Comparison of ENCODE assay signal across 9 mouse cellular contexts in genomic region chr9:40381416-40382411, GRCm38 (mm10).
DNase-seq lines count a peak whose midpoint lies in the region; ATAC-seq and TF ChIP-seq lines count a peak whose summit lies in the region.
"Had no signal": no experiment of that assay in that cellular context is flagged by ENCODE, and none has a peak within 500 bp of the region (broad histone marks: within the 10 kb centered on the region; RNA-seq: fewer than 3 reads in every experiment).

No protein-coding gene starts in this region.

- no peaks in the 10 kb centered on the region for H3K27me3 ChIP-seq in embryonic facial prominence, embryonic 11.5 days (ENCODE audit: control insufficient read depth, insufficient read depth, low read length)
- H3K27me3 ChIP-seq in hindbrain, embryonic 15.5 days, result no peaks in the 10 kb centered on the region

- H3K4me3 ChIP-seq in embryonic facial prominence, embryonic 11.5 days (ENCODE audit: low read depth, low read length), result no peak overlapping the region
- H3K4me3 ChIP-seq in hindbrain, embryonic 15.5 days, result no peak overlapping the region
- H3K4me3 ChIP-seq in lung, adult 2 months (replicated peaks; ENCODE audit: extremely low read depth, low read depth, low read length), result no peak overlapping the region
- H3K4me3 ChIP-seq in olfactory bulb, adult 2 months (ENCODE audit: insufficient read depth, low read depth, low read length), result no peak overlapping the region; the same call in 1 of the 2 replicates
- H3K4me3 ChIP-seq: erythroblast, embryonic 14.5 days had no signal

- peak; percentile 78 for ATAC-seq in embryonic facial prominence, embryonic 11.5 days (replicated peaks; ENCODE audit: insufficient number of reproducible peaks, low FRiP score, low TSS enrichment, low read depth)
- peak; percentile 89 for ATAC-seq in hindbrain, embryonic 15.5 days (ENCODE audit: low FRiP score, low read depth)

- H3K9ac ChIP-seq in embryonic facial prominence, embryonic 11.5 days (replicated peaks; ENCODE audit: low read length), result no peak overlapping the region; the same call in 1 of the 2 replicates
- H3K9ac ChIP-seq in hindbrain, embryonic 15.5 days, result no peak overlapping the region

- WGBS in embryonic facial prominence, embryonic 11.5 days, result 15% methylated on average over 15 of the region's 15 CpGs
- 18% methylated on average over 15 of the region's 15 CpGs for WGBS in hindbrain, embryonic 15.5 days
- WGBS in lung, adult 2 months, result 43% methylated on average over 15 of the region's 15 CpGs
- 9% methylated on average over 15 of the region's 15 CpGs for WGBS in olfactory bulb, adult 2 months

- DNase-seq in embryo, embryonic 10 days (ENCODE audit: low spot score), result peak; percentile 43
- DNase-seq in embryo, embryonic 9.5 days (ENCODE audit: extremely low spot score), result no peak
- peak; percentile 21 for DNase-seq in adipocyte (ENCODE audit: low spot score)
- no peak for DNase-seq in embryonic facial prominence, embryonic 11.5 days (ENCODE audit: low spot score)
- DNase-seq in lung, adult 2 months, result peak; percentile 20
- DNase-seq in ovary, postnatal 36 days (ENCODE audit: low spot score), result no peak

- no peak for TF ChIP-seq POLR2A in lung, adult 2 months (IDR thresholded peaks at IDR 0.05; ENCODE audit: borderline replicate concordance, extremely low read depth, low read depth, low read length)
- TF ChIP-seq POLR2A in olfactory bulb, adult 2 months (IDR thresholded peaks at IDR 0.05; ENCODE audit: insufficient read depth, low read depth, low read length), result no peak

- no peaks in the 10 kb centered on the region for H3K36me3 ChIP-seq in embryonic facial prominence, embryonic 11.5 days (replicated peaks; ENCODE audit: control insufficient read depth, insufficient read depth, low read depth, low read length)
- H3K36me3 ChIP-seq in hindbrain, embryonic 15.5 days, result no peaks in the 10 kb centered on the region

- H3K4me2 ChIP-seq in embryonic facial prominence, embryonic 11.5 days (ENCODE audit: low read depth, low read length), result no peak overlapping the region
- H3K4me2 ChIP-seq in hindbrain, embryonic 15.5 days, result peak overlapping the region; percentile 37

- no peaks in the 10 kb centered on the region for H3K4me1 ChIP-seq in embryonic facial prominence, embryonic 11.5 days (ENCODE audit: control insufficient read depth, insufficient read depth, low read length)
- peaks cover 13% of the 10 kb centered on the region for H3K4me1 ChIP-seq in hindbrain, embryonic 15.5 days (replicated peaks)
- H3K4me1 ChIP-seq in lung, adult 2 months (ENCODE audit: control insufficient read depth, insufficient read depth, low read length), result no peaks in the 10 kb centered on the region
- peaks cover 13% of the 10 kb centered on the region for H3K4me1 ChIP-seq in olfactory bulb, adult 2 months (ENCODE audit: control insufficient read depth, insufficient read depth, low read length)

- H3K27ac ChIP-seq in embryonic facial prominence, embryonic 11.5 days (replicated peaks; ENCODE audit: low read depth, low read length), result no peak overlapping the region
- H3K27ac ChIP-seq in hindbrain, embryonic 15.5 days (replicated peaks), result peak overlapping the region; percentile 60
- peak overlapping the region; percentile 90 for H3K27ac ChIP-seq in olfactory bulb, adult 2 months (ENCODE audit: insufficient read depth, low read depth, low read length)

- TF ChIP-seq CTCF in lung, adult 2 months (IDR thresholded peaks at IDR 0.05; ENCODE audit: insufficient read depth, low read length), result no peak
- TF ChIP-seq CTCF in olfactory bulb, adult 2 months (IDR thresholded peaks at IDR 0.05; ENCODE audit: insufficient read depth, low read depth, low read length), result no peak

- H3K9me3 ChIP-seq in embryonic facial prominence, embryonic 11.5 days (replicated peaks; ENCODE audit: control insufficient read depth, low read length), result no peaks in the 10 kb centered on the region
- H3K9me3 ChIP-seq in hindbrain, embryonic 15.5 days, result no peaks in the 10 kb centered on the region

Comparison
In these comparisons a context has a peak if more than half of its experiments do, and no peak if none do; other contexts are left out.
1. DNase-seq: peak in embryo, embryonic 10 days (single experiment), adipocyte (single experiment) and lung, adult 2 months (single experiment); none in embryo, embryonic 9.5 days (single experiment), embryonic facial prominence, embryonic 11.5 days (single experiment) and ovary, postnatal 36 days (single experiment).